Comparison of ENCODE assay signal across 9 mouse cellular contexts in genomic region chr4:114648532-114649074, GRCm38 (mm10).
DNase-seq lines count a peak whose midpoint lies in the region; ATAC-seq lines count a peak whose summit lies in the region.
"Had no signal": no experiment of that assay in that cellular context is flagged by ENCODE, and none has a peak within 500 bp of the region (broad histone marks: within the 10 kb centered on the region; RNA-seq: fewer than 3 reads in every experiment).

No protein-coding gene starts in this region.

- WGBS in hindbrain, embryonic 15.5 days, result 12% methylated on average over 28 of the region's 28 CpGs
- WGBS in midbrain, embryonic 15.5 days, result 11% methylated on average over 28 of the region's 28 CpGs

- ATAC-seq in hindbrain, embryonic 15.5 days (ENCODE audit: low FRiP score, low read depth), result peak; percentile 32; the same call in 1 of the 2 replicates
- ATAC-seq in midbrain, embryonic 15.5 days (replicated peaks), result peak; percentile 55
- no peak for ATAC-seq in megakaryocyte-erythroid progenitor cell, adult 5-6 weeks (replicated peaks; ENCODE audit: low FRiP score, low TSS enrichment, poor library complexity, severe bottlenecking)

- peak overlapping the region; percentile 4; the same call in 1 of the 2 replicates for H3K9ac ChIP-seq in hindbrain, embryonic 15.5 days
- no peak overlapping the region for H3K9ac ChIP-seq in midbrain, embryonic 15.5 days

- no peaks in the 10 kb centered on the region for H3K36me3 ChIP-seq in hindbrain, embryonic 15.5 days
- no peaks in the 10 kb centered on the region for H3K36me3 ChIP-seq in midbrain, embryonic 15.5 days (replicated peaks)

- peak overlapping the region; percentile 46 for H3K4me2 ChIP-seq in hindbrain, embryonic 15.5 days
- H3K4me2 ChIP-seq in midbrain, embryonic 15.5 days, result peak overlapping the region; percentile 40

- peak overlapping the region; percentile 12; the same call in 1 of the 2 replicates for H3K4me3 ChIP-seq in hindbrain, embryonic 15.5 days
- 0 out of 2 replicates have a peak overlapping the region, but pooled peaks have one; percentile 2 for H3K4me3 ChIP-seq in midbrain, embryonic 15.5 days
- H3K4me3 ChIP-seq: erythroblast, embryonic 14.5 days had no signal

- H3K4me1 ChIP-seq in hindbrain, embryonic 15.5 days (replicated peaks), result peaks cover 11% of the 10 kb centered on the region
- peaks cover 5% of the 10 kb centered on the region; the same call in 1 of the 2 replicates for H3K4me1 ChIP-seq in midbrain, embryonic 15.5 days

- H3K27ac ChIP-seq in hindbrain, embryonic 15.5 days (replicated peaks), result no peak overlapping the region
- H3K27ac ChIP-seq in midbrain, embryonic 15.5 days, result no peak overlapping the region

- H3K27me3 ChIP-seq in hindbrain, embryonic 15.5 days, result peaks cover 24% of the 10 kb centered on the region; the same call in 1 of the 2 replicates
- H3K27me3 ChIP-seq in midbrain, embryonic 15.5 days (replicated peaks), result peaks cover 11% of the 10 kb centered on the region; the same call in 1 of the 2 replicates

- no peaks in the 10 kb centered on the region for H3K9me3 ChIP-seq in hindbrain, embryonic 15.5 days
- no peaks in the 10 kb centered on the region for H3K9me3 ChIP-seq in midbrain, embryonic 15.5 days

- DNase-seq in cerebellum, postnatal 14 days, result peak; percentile 10 to 11
- no peak for DNase-seq in cerebellum, postnatal 4 days (ENCODE audit: low spot score in 2 of 2)
- peak; percentile 82 for DNase-seq in embryo, embryonic 10 days (ENCODE audit: low spot score)
- DNase-seq in cerebellum, postnatal 10 days, result no peak
- DNase-seq in spleen, postnatal 36 days (ENCODE audit: low spot score in 2 of 2), result no peak

Comparison
In these comparisons a context has a peak if more than half of its experiments do, and no peak if none do; other contexts are left out.
1. DNase-seq: peak in cerebellum, postnatal 14 days (2 of 2) and embryo, embryonic 10 days (single experiment); none in cerebellum, postnatal 4 days (0 of 2), cerebellum, postnatal 10 days (0 of 2) and spleen, postnatal 36 days (0 of 2).